Comparison of ENCODE assay signal across 22 mouse cellular contexts in genomic region chr19:5652570-5652969, GRCm38 (mm10).
"Had no signal": no experiment of that assay in that cellular context is flagged by ENCODE, and none has a peak within 500 bp of the region (broad histone marks: within the 10 kb centered on the region; RNA-seq: fewer than 3 reads in every experiment).

No protein-coding gene starts in this region.

- DNase-seq: gastrocnemius, postnatal 10 days; heart, adult 18-20 months; heart, postnatal 10 days; heart, postnatal 4 days; kidney, adult 11 months; kidney, adult 2 months; kidney, adult 9 months; kidney, postnatal 4 days; liver had no signal

- H3K27ac ChIP-seq: hindbrain, embryonic 10.5 days; hindbrain, embryonic 12.5 days; hindbrain, embryonic 14.5 days; kidney, embryonic 15.5 days; kidney, postnatal 0 days; layer of hippocampus, adult 2 months; left cerebral cortex, adult 2 months had no signal

- ATAC-seq: hindbrain, embryonic 16.5 days; inflammation-experienced regulatory T-cells, adult 6 months; intestine, embryonic 16.5 days; liver, embryonic 12.5 days had no signal

- H3K9ac ChIP-seq: heart, embryonic 12.5 days; hindbrain, embryonic 12.5 days; hindbrain, embryonic 14.5 days; kidney, embryonic 15.5 days; liver, embryonic 12.5 days had no signal

- H3K4me2 ChIP-seq: heart, embryonic 12.5 days; hindbrain, embryonic 12.5 days; hindbrain, embryonic 14.5 days; kidney, embryonic 15.5 days had no signal

- H3K27me3 ChIP-seq: liver, embryonic 12.5 days had no signal

- H3K4me3 ChIP-seq: heart, embryonic 10.5 days; heart, embryonic 12.5 days; hindbrain, embryonic 10.5 days; hindbrain, embryonic 12.5 days; kidney, embryonic 15.5 days; layer of hippocampus, adult 2 months; left cerebral cortex, adult 2 months; liver, embryonic 12.5 days had no signal

- H3K9me3 ChIP-seq: heart, embryonic 10.5 days; heart, embryonic 12.5 days; hindbrain, embryonic 10.5 days; hindbrain, embryonic 12.5 days; kidney, embryonic 15.5 days; liver, embryonic 12.5 days had no signal
